Mouse (Mus musculus): ENCODE measurements around the gene Mier2. TPM values are rescaled to one million over a fixed set of nuclear protein-coding genes. Genes with fewer than 3 reads are reported as not detected.

Mier2 gene
- polyA plus RNA-seq, 1 experiment from 2014 or later: 39.4 TPM

DNA sequence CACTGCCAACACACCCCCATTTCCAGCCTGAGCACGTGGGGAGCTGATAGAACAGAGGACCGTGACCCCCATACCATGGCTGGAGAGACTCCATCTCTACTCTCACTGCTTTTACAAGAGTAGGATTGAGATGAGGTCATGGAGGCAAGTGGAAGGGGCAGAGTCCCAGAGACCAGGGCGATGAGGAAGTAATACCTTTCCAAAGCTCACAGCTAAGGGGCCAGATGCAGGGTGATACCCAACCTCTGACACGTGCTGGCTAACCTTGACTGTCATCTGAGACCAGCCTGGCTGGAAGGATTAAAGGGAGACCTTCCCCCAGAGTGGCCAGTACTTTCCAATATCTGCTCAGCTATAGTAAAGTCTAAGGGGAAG lies 32.7 kb upstream of the Mier2 start:
- Histone ChIP-seq H3K27ac (replicated peaks; ENCODE audit: low read depth, low read length) (no peak overlapping the region), H3K4me1 (ENCODE audit: control insufficient read depth, insufficient read depth, low read length) (no peaks in the 10 kb centered on the region), H3K36me3 (replicated peaks; ENCODE audit: control insufficient read depth, insufficient read depth, low read depth, low read length) (no peaks in the 10 kb centered on the region), H3K4me3 (ENCODE audit: low read depth, low read length) (no peak overlapping the region), H3K9me3 (replicated peaks; ENCODE audit: control insufficient read depth, low read length) (no peaks in the 10 kb centered on the region), H3K9ac (replicated peaks; ENCODE audit: low read length) (no peak overlapping the region), H3K27me3 (ENCODE audit: control insufficient read depth, insufficient read depth, low read length) (no peaks in the 10 kb centered on the region), H3K4me2 (ENCODE audit: low read depth, low read length) (no peak overlapping the region)
- DNase-seq (ENCODE audit: low spot score): no peak
- 63% methylated on average over 4 of the region's 4 CpGs for WGBS
- no peak for ATAC-seq (replicated peaks; ENCODE audit: insufficient number of reproducible peaks, low FRiP score, low TSS enrichment, low read depth)

- no peak within 1 kb of the TSS for H3K4me2 ChIP-seq (ENCODE audit: low read depth, low read length)
- DNase-seq (ENCODE audit: low spot score) (no peak), ATAC-seq (replicated peaks; ENCODE audit: insufficient number of reproducible peaks, low FRiP score, low TSS enrichment, low read depth) (no peak)
- no peak within 1 kb of the TSS for H3K27ac ChIP-seq (replicated peaks; ENCODE audit: low read depth, low read length)
- no peak within 1 kb of the TSS for H3K4me3 ChIP-seq (ENCODE audit: low read depth, low read length)
- H3K4me1 ChIP-seq (ENCODE audit: control insufficient read depth, insufficient read depth, low read length): no peaks in the 10 kb centered on the region
- 80% methylated on average over 5 of the region's 5 CpGs for WGBS
- no peaks in the 10 kb centered on the region for H3K27me3 ChIP-seq (ENCODE audit: control insufficient read depth, insufficient read depth, low read length)
- H3K9me3 ChIP-seq (replicated peaks; ENCODE audit: control insufficient read depth, low read length): no peaks in the 10 kb centered on the region
- no peaks in the 10 kb centered on the region for H3K36me3 ChIP-seq (replicated peaks; ENCODE audit: control insufficient read depth, insufficient read depth, low read depth, low read length)
- no peak within 1 kb of the TSS for H3K9ac ChIP-seq (replicated peaks; ENCODE audit: low read length)
These were observed 32.2 kb upstream of the Mier2 start, which contains the start of gene Theg for GRCm38 (mm10) chr10:79587061-79587751. Theg (minus strand) TSS chr10:79587331.

DNA sequence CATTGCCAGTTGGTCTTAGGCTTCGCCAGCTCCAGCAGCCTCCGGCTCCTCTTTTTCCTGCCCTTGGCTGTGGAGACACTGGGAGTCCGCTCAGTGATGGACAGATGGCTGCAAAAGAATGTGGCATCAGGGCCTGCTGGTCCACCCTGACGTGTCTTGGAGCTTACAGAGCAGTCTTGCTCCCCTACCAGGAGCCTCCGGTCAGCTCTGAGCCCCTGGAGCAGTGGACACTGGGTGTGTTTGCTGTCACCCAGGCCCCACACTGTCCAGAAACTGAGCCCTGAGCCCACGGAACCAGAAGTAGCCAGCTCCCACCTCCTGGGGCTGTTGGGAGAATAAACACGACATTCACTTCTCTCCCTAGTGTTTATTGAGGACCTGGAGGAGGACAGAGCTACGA lies 31.2 kb upstream of the Mier2 start:
- ATAC-seq (replicated peaks; ENCODE audit: insufficient number of reproducible peaks, low FRiP score, low TSS enrichment, low read depth) (no peak), DNase-seq (ENCODE audit: low spot score) (no peak)
- Histone ChIP-seq H3K27ac (replicated peaks; ENCODE audit: low read depth, low read length) (no peak overlapping the region), H3K4me2 (ENCODE audit: low read depth, low read length) (no peak overlapping the region), H3K36me3 (replicated peaks; ENCODE audit: control insufficient read depth, insufficient read depth, low read depth, low read length) (no peaks in the 10 kb centered on the region), H3K4me1 (ENCODE audit: control insufficient read depth, insufficient read depth, low read length) (no peaks in the 10 kb centered on the region), H3K4me3 (ENCODE audit: low read depth, low read length) (no peak overlapping the region), H3K9ac (replicated peaks; ENCODE audit: low read length) (no peak overlapping the region), H3K27me3 (ENCODE audit: control insufficient read depth, insufficient read depth, low read length) (no peaks in the 10 kb centered on the region), H3K9me3 (replicated peaks; ENCODE audit: control insufficient read depth, low read length) (no peaks in the 10 kb centered on the region)
- WGBS: 79% methylated on average over 8 of the region's 8 CpGs

- no peak overlapping the region for H3K9ac ChIP-seq (replicated peaks; ENCODE audit: low read length)
- H3K27ac ChIP-seq (replicated peaks; ENCODE audit: low read depth, low read length): no peak overlapping the region
- WGBS: 88% methylated on average over 5 of the region's 5 CpGs
- H3K9me3 ChIP-seq (replicated peaks; ENCODE audit: control insufficient read depth, low read length): no peaks in the 10 kb centered on the region
- DNase-seq (ENCODE audit: low spot score) (no peak), ATAC-seq (replicated peaks; ENCODE audit: insufficient number of reproducible peaks, low FRiP score, low TSS enrichment, low read depth) (no peak)
- no peaks in the 10 kb centered on the region for H3K4me1 ChIP-seq (ENCODE audit: control insufficient read depth, insufficient read depth, low read length)
- no peak overlapping the region for H3K4me2 ChIP-seq (ENCODE audit: low read depth, low read length)
- H3K4me3 ChIP-seq (ENCODE audit: low read depth, low read length): no peak overlapping the region
- H3K27me3 ChIP-seq (ENCODE audit: control insufficient read depth, insufficient read depth, low read length): no peaks in the 10 kb centered on the region
- H3K36me3 ChIP-seq (replicated peaks; ENCODE audit: control insufficient read depth, insufficient read depth, low read depth, low read length): no peaks in the 10 kb centered on the region
These were observed 30.7 kb upstream of the Mier2 start for GRCm38 (mm10) chr10:79585723-79586122.

GRCm38 (mm10) chr10:79585136-79585535 lies 30.1 kb upstream of the Mier2 start:
- H3K27ac ChIP-seq (replicated peaks; ENCODE audit: low read depth, low read length): no peak overlapping the region
- no peak overlapping the region for H3K9ac ChIP-seq (replicated peaks; ENCODE audit: low read length)
- H3K4me3 ChIP-seq (ENCODE audit: low read depth, low read length): no peak overlapping the region
- DNase-seq (ENCODE audit: low spot score): no peak
- H3K9me3 ChIP-seq (replicated peaks; ENCODE audit: control insufficient read depth, low read length): no peaks in the 10 kb centered on the region
- ATAC-seq (replicated peaks; ENCODE audit: insufficient number of reproducible peaks, low FRiP score, low TSS enrichment, low read depth): no peak
- H3K27me3 ChIP-seq (ENCODE audit: control insufficient read depth, insufficient read depth, low read length): no peaks in the 10 kb centered on the region
- H3K36me3 ChIP-seq (replicated peaks; ENCODE audit: control insufficient read depth, insufficient read depth, low read depth, low read length): no peaks in the 10 kb centered on the region
- no peaks in the 10 kb centered on the region for H3K4me1 ChIP-seq (ENCODE audit: control insufficient read depth, insufficient read depth, low read length)
- no peak overlapping the region for H3K4me2 ChIP-seq (ENCODE audit: low read depth, low read length)
- 94% methylated on average over 6 of the region's 6 CpGs for WGBS

DNA sequence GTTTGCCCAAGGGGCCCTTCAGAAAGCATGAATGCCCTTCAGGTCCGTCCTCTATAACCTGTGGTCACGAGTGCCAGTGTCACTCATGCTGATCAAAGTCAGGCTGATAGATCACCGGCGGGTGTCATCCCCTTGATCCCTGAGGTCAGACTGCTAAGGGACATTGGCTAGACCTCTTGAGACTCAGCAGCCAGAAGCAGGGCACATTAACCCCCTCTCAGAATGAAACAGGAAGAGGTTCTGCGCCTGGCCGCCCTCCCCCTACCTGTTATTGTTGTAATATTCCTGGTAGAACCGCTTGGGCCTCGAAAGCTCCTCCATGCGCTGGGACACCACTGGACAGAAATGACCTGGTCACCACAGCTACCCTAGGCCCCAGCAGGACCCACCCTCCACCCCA lies 29.4 kb upstream of the Mier2 start:
- 72% methylated on average over 9 of the region's 9 CpGs for WGBS
- Histone ChIP-seq H3K27me3 (ENCODE audit: control insufficient read depth, insufficient read depth, low read length) (no peaks in the 10 kb centered on the region), H3K4me1 (ENCODE audit: control insufficient read depth, insufficient read depth, low read length) (no peaks in the 10 kb centered on the region), H3K4me2 (ENCODE audit: low read depth, low read length) (no peak overlapping the region), H3K9me3 (replicated peaks; ENCODE audit: control insufficient read depth, low read length) (no peaks in the 10 kb centered on the region), H3K9ac (replicated peaks; ENCODE audit: low read length) (no peak overlapping the region), H3K4me3 (ENCODE audit: low read depth, low read length) (no peak overlapping the region), H3K36me3 (replicated peaks; ENCODE audit: control insufficient read depth, insufficient read depth, low read depth, low read length) (no peaks in the 10 kb centered on the region), H3K27ac (replicated peaks; ENCODE audit: low read depth, low read length) (no peak overlapping the region)
- no peak for DNase-seq (ENCODE audit: low spot score)
- no peak for ATAC-seq (replicated peaks; ENCODE audit: insufficient number of reproducible peaks, low FRiP score, low TSS enrichment, low read depth)

- WGBS: 59% methylated on average over 7 of the region's 7 CpGs
- Histone ChIP-seq H3K9me3 (replicated peaks; ENCODE audit: control insufficient read depth, low read length) (no peaks in the 10 kb centered on the region), H3K36me3 (replicated peaks; ENCODE audit: control insufficient read depth, insufficient read depth, low read depth, low read length) (no peaks in the 10 kb centered on the region), H3K27ac (replicated peaks; ENCODE audit: low read depth, low read length) (no peak overlapping the region), H3K4me3 (ENCODE audit: low read depth, low read length) (no peak overlapping the region), H3K4me2 (ENCODE audit: low read depth, low read length) (no peak overlapping the region), H3K27me3 (ENCODE audit: control insufficient read depth, insufficient read depth, low read length) (no peaks in the 10 kb centered on the region), H3K9ac (replicated peaks; ENCODE audit: low read length) (no peak overlapping the region), H3K4me1 (ENCODE audit: control insufficient read depth, insufficient read depth, low read length) (no peaks in the 10 kb centered on the region)
- ATAC-seq (replicated peaks; ENCODE audit: insufficient number of reproducible peaks, low FRiP score, low TSS enrichment, low read depth) (no peak), DNase-seq (ENCODE audit: low spot score) (no peak)
These were observed 29.0 kb upstream of the Mier2 start for GRCm38 (mm10) chr10:79584021-79584420.

DNA sequence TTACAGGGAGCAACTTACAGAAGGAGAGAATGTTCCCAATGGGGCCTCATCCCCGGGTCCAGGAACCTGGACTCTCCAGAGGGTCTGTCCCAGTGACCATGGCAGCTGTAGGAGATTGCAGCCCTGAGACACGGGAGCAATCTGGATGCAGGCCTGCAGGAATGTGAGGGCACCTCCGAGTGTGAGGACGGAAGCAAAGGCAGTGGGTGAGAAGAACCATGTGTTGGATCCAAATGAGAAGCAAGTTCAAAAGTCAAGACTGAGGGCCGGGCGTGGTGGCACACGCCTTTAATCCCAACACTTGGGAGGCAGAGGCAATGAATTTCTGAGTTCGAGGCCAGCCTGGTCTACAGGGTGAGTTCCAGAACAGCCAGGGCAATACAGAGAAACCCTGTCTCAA lies 26.5 kb upstream of the Mier2 start:
- no peak for ATAC-seq (replicated peaks; ENCODE audit: insufficient number of reproducible peaks, low FRiP score, low TSS enrichment, low read depth)
- no peak overlapping the region for H3K27ac ChIP-seq (replicated peaks; ENCODE audit: low read depth, low read length)
- no peaks in the 10 kb centered on the region for H3K9me3 ChIP-seq (replicated peaks; ENCODE audit: control insufficient read depth, low read length)
- 89% methylated on average over 8 of the region's 8 CpGs for WGBS
- no peak overlapping the region for H3K4me3 ChIP-seq (ENCODE audit: low read depth, low read length)
- H3K27me3 ChIP-seq (ENCODE audit: control insufficient read depth, insufficient read depth, low read length): no peaks in the 10 kb centered on the region
- no peaks in the 10 kb centered on the region for H3K36me3 ChIP-seq (replicated peaks; ENCODE audit: control insufficient read depth, insufficient read depth, low read depth, low read length)
- H3K9ac ChIP-seq (replicated peaks; ENCODE audit: low read length): no peak overlapping the region
- no peak for DNase-seq (ENCODE audit: low spot score)
- H3K4me2 ChIP-seq (ENCODE audit: low read depth, low read length): no peak overlapping the region
- H3K4me1 ChIP-seq (ENCODE audit: control insufficient read depth, insufficient read depth, low read length): no peaks in the 10 kb centered on the region
